Mouse (Mus musculus): ENCODE measurements around the gene Cd83. TPM values are rescaled to one million over a fixed set of nuclear protein-coding genes. Genes with fewer than 3 reads are reported as not detected.

Gene Cd83
- polyA plus RNA-seq (2014; fragmentation: Illumina TruSeq; extraction: RNeasy Lipid Tissue Mini Kit (QIAGEN cat#74804); ENCODE audit: low read depth, low replicate concordance), result 3.0 TPM

DNA sequence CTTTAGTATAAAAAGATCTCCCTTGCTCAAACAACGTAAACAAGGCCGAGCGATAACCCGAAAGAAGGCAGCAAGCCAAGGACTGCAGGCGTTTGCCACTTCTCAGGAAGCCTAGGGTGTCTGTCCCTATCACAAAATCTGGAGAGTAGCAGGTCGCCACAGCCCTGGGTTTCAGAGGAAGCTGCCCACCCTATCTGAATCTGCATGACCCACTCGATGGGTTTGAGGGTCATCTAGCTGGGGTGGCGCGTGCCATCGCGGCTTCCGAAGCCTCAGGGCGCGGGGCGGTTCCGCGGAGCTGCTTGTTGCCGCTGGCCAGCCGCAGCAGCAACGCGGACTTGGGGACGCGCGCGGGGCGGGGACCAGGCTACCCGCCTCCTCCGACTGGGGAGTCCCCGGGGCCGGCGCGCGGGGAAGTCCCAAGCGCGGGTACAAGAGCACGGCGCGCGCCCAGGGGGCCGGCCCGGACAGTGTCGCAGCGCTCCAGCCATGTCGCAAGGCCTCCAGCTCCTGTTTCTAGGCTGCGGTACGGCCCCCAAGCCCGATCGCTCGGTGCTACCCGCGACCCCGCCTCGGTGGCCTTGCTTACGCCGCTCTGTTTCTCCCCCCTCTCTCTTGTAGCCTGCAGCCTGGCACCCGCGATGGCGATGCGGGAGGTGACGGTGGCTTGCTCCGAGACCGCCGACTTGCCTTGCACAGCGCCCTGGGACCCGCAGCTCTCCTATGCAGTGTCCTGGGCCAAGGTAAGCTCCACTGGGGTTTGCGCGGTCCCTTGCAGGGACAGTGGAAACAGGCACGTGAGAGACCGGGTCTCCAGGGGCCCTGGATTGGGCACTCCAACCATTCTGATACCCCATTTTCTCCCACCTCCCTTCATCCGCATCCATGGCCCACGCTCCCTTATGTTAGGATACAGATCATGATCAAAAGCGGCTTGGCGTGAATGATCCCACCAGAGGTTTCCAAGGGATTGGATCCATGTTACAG, at the start of gene Cd83:
TSS of gene Cd83 (plus strand) at position 51 of the 987 bp plus-strand sequence.

Other genes with a start within 250 kb of the Cd83 start
- 135 TPM for gene Mcur1, start 224.6 kb upstream of the Cd83 start, polyA plus RNA-seq (2014; fragmentation: Illumina TruSeq; extraction: RNeasy Lipid Tissue Mini Kit (QIAGEN cat#74804); ENCODE audit: low read depth, low replicate concordance)
- 0.57 TPM for gene Rnf182, start 169.1 kb upstream of the Cd83 start, polyA plus RNA-seq (2014; fragmentation: Illumina TruSeq; extraction: RNeasy Lipid Tissue Mini Kit (QIAGEN cat#74804); ENCODE audit: low read depth, low replicate concordance)